Comparison of ENCODE assay signal across 1 mouse cellular context in the genomic region with DNA sequence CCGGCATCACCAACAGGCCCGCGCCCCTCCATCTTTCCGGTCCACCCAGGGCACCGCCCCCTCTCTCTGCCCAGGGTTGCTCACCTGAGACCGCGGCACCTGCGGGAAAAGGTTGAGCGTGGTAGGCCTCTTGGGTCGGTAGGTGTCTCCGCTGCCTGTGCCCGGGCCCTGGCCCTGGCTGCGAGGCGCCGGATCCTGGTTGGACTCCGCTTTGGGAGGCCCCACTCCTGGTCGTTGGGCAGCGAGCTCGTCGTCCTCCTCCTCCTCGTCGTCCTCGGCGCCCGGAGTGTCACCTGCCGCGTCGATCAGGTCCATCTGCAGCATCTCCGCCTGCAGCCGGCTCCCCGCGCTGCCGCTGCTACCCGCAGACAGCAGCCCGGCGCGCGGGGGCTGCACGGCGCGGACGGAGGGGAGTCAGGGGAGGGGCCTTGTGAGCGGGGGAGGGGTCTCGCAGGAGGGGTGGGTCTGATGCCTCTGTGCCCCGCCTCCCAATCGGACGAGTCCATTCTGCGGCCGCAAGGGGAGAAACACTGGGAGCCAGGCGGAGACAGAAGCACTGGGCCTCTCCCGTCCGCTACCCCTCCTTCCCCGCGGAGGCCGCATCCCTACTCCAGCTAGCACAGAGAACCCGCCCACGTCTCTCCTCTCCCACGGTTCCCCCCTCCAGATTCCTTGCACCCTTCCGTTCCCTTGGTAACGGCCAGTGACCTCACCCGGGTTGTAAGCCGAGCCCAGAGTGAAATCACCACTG.
TF ChIP-seq lines count a peak whose summit lies in the region.

No protein-coding gene starts in this region.

TF ChIP-seq in MEL, 35 proteins besides CTCF, POLR2A, EP300 and RAD21 (continued from another document):
- TF ChIP-seq NELFE (IDR thresholded peaks at IDR 0.05; ENCODE audit: low read depth, low read length) = no peak
- no peak for TF ChIP-seq MYC (IDR thresholded peaks at IDR 0.05; ENCODE audit: low read depth, low read length)
TF ChIP-seq in MEL: peak in this region for 2.
